Mouse (Mus musculus): Measurements from ENCODE around the gene Ngrn. TPM values are rescaled to one million over a fixed set of nuclear protein-coding genes. Genes with fewer than 3 reads are reported as not detected.
A peak's percentile ranks its signal among the peaks of the same experiment; 100 is the strongest.

Ngrn gene
- total and polyA plus RNA-seq, 2 experiments from 2014 or later, result 50.9 to 80.6 TPM

GRCm38 (mm10) chr7:80220237-80220797 lies 40.7 kb upstream of the Ngrn start:
- H3K4me2 ChIP-seq (ENCODE audit: low read depth, low read length, poor library complexity, severe bottlenecking), result no peak overlapping the region
- H3K4me3 ChIP-seq (ENCODE audit: low read depth, low read length), result no peak overlapping the region
- no peak overlapping the region for H3K27ac ChIP-seq (ENCODE audit: low read depth, low read length)
- H3K36me3 ChIP-seq (ENCODE audit: insufficient read depth, low read length), result peaks cover 61% of the 10 kb centered on the region
- H3K4me1 ChIP-seq (ENCODE audit: insufficient read depth, low read length), result no peaks in the 10 kb centered on the region
- no peaks in the 10 kb centered on the region for H3K27me3 ChIP-seq (ENCODE audit: insufficient read depth, low read length)
- DNase-seq (ENCODE audit: low spot score), result no peak
- no peaks in the 10 kb centered on the region for H3K9me3 ChIP-seq (ENCODE audit: low read length)
- H3K9ac ChIP-seq (replicated peaks; ENCODE audit: low read length, poor library complexity, severe bottlenecking), result no peak overlapping the region
- ATAC-seq (ENCODE audit: low FRiP score), result no peak
- no peak for TF ChIP-seq CTCF (IDR thresholded peaks at IDR 0.05)
- over 99% methylated on average over 9 of the region's 9 CpGs for WGBS

- Histone ChIP-seq H3K9ac (replicated peaks; ENCODE audit: low read length, poor library complexity, severe bottlenecking) (no peak overlapping the region), H3K9me3 (ENCODE audit: low read length) (no peaks in the 10 kb centered on the region), H3K4me3 (ENCODE audit: low read depth, low read length) (no peak overlapping the region), H3K4me2 (ENCODE audit: low read depth, low read length, poor library complexity, severe bottlenecking) (no peak overlapping the region), H3K36me3 (ENCODE audit: insufficient read depth, low read length) (peaks cover 66% of the 10 kb centered on the region), H3K27me3 (ENCODE audit: insufficient read depth, low read length) (no peaks in the 10 kb centered on the region), H3K27ac (ENCODE audit: low read depth, low read length) (no peak overlapping the region), H3K4me1 (ENCODE audit: insufficient read depth, low read length) (no peaks in the 10 kb centered on the region)
- no peak for TF ChIP-seq CTCF (IDR thresholded peaks at IDR 0.05)
- ATAC-seq (ENCODE audit: low FRiP score) (no peak), DNase-seq (ENCODE audit: low spot score) (no peak)
- 89% methylated on average over 4 of the region's 4 CpGs for WGBS
These were observed 39.8 kb upstream of the Ngrn start for GRCm38 (mm10) chr7:80221179-80221750.

- no peak overlapping the region for H3K9ac ChIP-seq (replicated peaks; ENCODE audit: low read length, poor library complexity, severe bottlenecking)
- no peak for DNase-seq (ENCODE audit: low spot score)
- TF ChIP-seq CTCF (IDR thresholded peaks at IDR 0.05), result peak; percentile 25; the same call in 1 of the 2 replicates
- no peak for ATAC-seq (ENCODE audit: low FRiP score)
- H3K27ac ChIP-seq (ENCODE audit: low read depth, low read length), result no peak overlapping the region
- H3K4me3 ChIP-seq (ENCODE audit: low read depth, low read length), result no peak overlapping the region
- 98% methylated on average over 4 of the region's 4 CpGs for WGBS
- H3K36me3 ChIP-seq (ENCODE audit: insufficient read depth, low read length), result peaks cover 29% of the 10 kb centered on the region
- H3K4me1 ChIP-seq (ENCODE audit: insufficient read depth, low read length), result no peaks in the 10 kb centered on the region
- H3K27me3 ChIP-seq (ENCODE audit: insufficient read depth, low read length), result no peaks in the 10 kb centered on the region; the same call in 1 of the 2 replicates
- no peaks in the 10 kb centered on the region for H3K9me3 ChIP-seq (ENCODE audit: low read length)
- no peak overlapping the region for H3K4me2 ChIP-seq (ENCODE audit: low read depth, low read length, poor library complexity, severe bottlenecking)
These were observed 34.0 kb upstream of the Ngrn start for GRCm38 (mm10) chr7:80227065-80227464.

GRCm38 (mm10) chr7:80230196-80230595 lies 30.8 kb upstream of the Ngrn start:
- Histone ChIP-seq H3K4me1 (ENCODE audit: insufficient read depth, low read length) (no peaks in the 10 kb centered on the region), H3K9ac (replicated peaks; ENCODE audit: low read length, poor library complexity, severe bottlenecking) (no peak overlapping the region), H3K4me2 (ENCODE audit: low read depth, low read length, poor library complexity, severe bottlenecking) (no peak overlapping the region), H3K9me3 (ENCODE audit: low read length) (no peaks in the 10 kb centered on the region), H3K27me3 (ENCODE audit: insufficient read depth, low read length) (no peaks in the 10 kb centered on the region; the same call in 1 of the 2 replicates), H3K36me3 (ENCODE audit: insufficient read depth, low read length) (peaks cover 9% of the 10 kb centered on the region), H3K4me3 (ENCODE audit: low read depth, low read length) (no peak overlapping the region), H3K27ac (ENCODE audit: low read depth, low read length) (no peak overlapping the region)
- no peak for TF ChIP-seq CTCF (IDR thresholded peaks at IDR 0.05)
- no peak for DNase-seq (ENCODE audit: low spot score)
- WGBS, result 50% methylated on average over 6 of the region's 6 CpGs
- ATAC-seq (ENCODE audit: low FRiP score), result no peak

GRCm38 (mm10) chr7:80231971-80232488 lies 29.0 kb upstream of the Ngrn start:
- ATAC-seq (ENCODE audit: low FRiP score), result peak; percentile 36; the same call in 1 of the 2 replicates
- no peaks in the 10 kb centered on the region for H3K4me1 ChIP-seq (ENCODE audit: insufficient read depth, low read length)
- peak overlapping the region; percentile 68 for H3K4me3 ChIP-seq (ENCODE audit: low read depth, low read length)
- H3K27me3 ChIP-seq (ENCODE audit: insufficient read depth, low read length), result no peaks in the 10 kb centered on the region; the same call in 1 of the 2 replicates
- 0 out of 2 replicates have a peak, but pooled peaks cover 3% of the 10 kb centered on the region for H3K36me3 ChIP-seq (ENCODE audit: insufficient read depth, low read length)
- peak overlapping the region; percentile 76 for H3K4me2 ChIP-seq (ENCODE audit: low read depth, low read length, poor library complexity, severe bottlenecking)
- peak overlapping the region; percentile 60 for H3K9ac ChIP-seq (replicated peaks; ENCODE audit: low read length, poor library complexity, severe bottlenecking)
- 2% methylated on average over 29 of the region's 29 CpGs for WGBS
- DNase-seq (ENCODE audit: low spot score), result no peak
- TF ChIP-seq CTCF (IDR thresholded peaks at IDR 0.05), result no peak
- no peak overlapping the region for H3K27ac ChIP-seq (ENCODE audit: low read depth, low read length)
- H3K9me3 ChIP-seq (ENCODE audit: low read length), result no peaks in the 10 kb centered on the region

GRCm38 (mm10) chr7:80232489-80233029 lies 28.5 kb upstream of the Ngrn start, which contains the start of the genes Cib1 and Gdpgp1:
TSS of gene Cib1 (minus strand) at chr7:80232813.
TSS of gene Gdpgp1 (plus strand) at chr7:80232865.
- DNase-seq (ENCODE audit: low spot score) (peak; percentile 97), ATAC-seq (ENCODE audit: low FRiP score) (peak; percentile 95)
- no peak for TF ChIP-seq CTCF (IDR thresholded peaks at IDR 0.05)
- H3K36me3 ChIP-seq (ENCODE audit: insufficient read depth, low read length), result 0 out of 2 replicates have a peak, but pooled peaks cover 3% of the 10 kb centered on the region
- no peaks in the 10 kb centered on the region for H3K4me1 ChIP-seq (ENCODE audit: insufficient read depth, low read length)
- H3K9me3 ChIP-seq (ENCODE audit: low read length), result no peaks in the 10 kb centered on the region
- H3K9ac ChIP-seq (replicated peaks; ENCODE audit: low read length, poor library complexity, severe bottlenecking), result peak within 1 kb of the TSS; percentile 62
- peak within 1 kb of the TSS; percentile 67; the same call in 1 of the 2 replicates for H3K27ac ChIP-seq (ENCODE audit: low read depth, low read length)
- H3K4me3 ChIP-seq (ENCODE audit: low read depth, low read length), result peak within 1 kb of the TSS; percentile 68
- no peaks in the 10 kb centered on the region; the same call in 1 of the 2 replicates for H3K27me3 ChIP-seq (ENCODE audit: insufficient read depth, low read length)
- WGBS, result under 1% methylated on average over 56 of the region's 56 CpGs
- H3K4me2 ChIP-seq (ENCODE audit: low read depth, low read length, poor library complexity, severe bottlenecking), result peak within 1 kb of the TSS; percentile 76
